Mouse (Mus musculus) c-Kit-negative CD71-positive TER-119-positive erythroid progenitor cells, embryonic 14.5 days (primary cell): ENCODE measurements at regions not wholly inside any gene's neighbourhood (a gene's known extent, or its start where the extent isn't known, plus 50 kb on each side); places are given as distances from the start of the nearest gene placed in this dataset.

Experiments
- DNase-seq: peaks from one replicate; pipeline ENCODE4 v3.0.0-alpha.2; 2013; ENCODE audit warnings: low read depth, low spot score

- no peak for DNase-seq
Observed at GRCm38 (mm10) chr4:137160526-137160925, 111.9 kb upstream of the Zbtb40 start.

- DNase-seq: no peak
Observed at GRCm38 (mm10) chr4:137158201-137158600, 109.6 kb upstream of the Zbtb40 start.

- DNase-seq: no peak
Observed at GRCm38 (mm10) chr4:137156441-137157105, 108.0 kb upstream of the Zbtb40 start.

- DNase-seq: no peak
Observed at GRCm38 (mm10) chr4:137148756-137149155, 100.2 kb upstream of the Zbtb40 start.

- DNase-seq: no peak
Observed at GRCm38 (mm10) chr4:137147795-137148194, 99.2 kb upstream of the Zbtb40 start.

GRCm38 (mm10) chr4:137146326-137146725 lies 97.7 kb upstream of the Zbtb40 start:
- DNase-seq: no peak

GRCm38 (mm10) chr4:137142316-137142715 lies 93.7 kb upstream of the Zbtb40 start:
- DNase-seq: no peak

- DNase-seq: no peak
Observed at GRCm38 (mm10) chr4:137139051-137139705, 90.6 kb upstream of the Zbtb40 start.

GRCm38 (mm10) chr4:137138127-137138526 lies 89.5 kb upstream of the Zbtb40 start:
- DNase-seq: no peak

GRCm38 (mm10) chr4:137136313-137136712 lies 87.7 kb upstream of the Zbtb40 start:
- no peak for DNase-seq

GRCm38 (mm10) chr4:137135792-137136191 lies 87.2 kb upstream of the Zbtb40 start:
- no peak for DNase-seq

GRCm38 (mm10) chr4:137134553-137134952 lies 86.0 kb upstream of the Zbtb40 start:
- DNase-seq: no peak

GRCm38 (mm10) chr4:137133789-137134188 lies 85.2 kb upstream of the Zbtb40 start:
- no peak for DNase-seq

GRCm38 (mm10) chr4:137130619-137131212 lies 82.1 kb upstream of the Zbtb40 start:
- no peak for DNase-seq

GRCm38 (mm10) chr4:137128152-137128551 lies 79.6 kb upstream of the Zbtb40 start:
- no peak for DNase-seq

- no peak for DNase-seq
Observed at GRCm38 (mm10) chr4:137121684-137122083, 73.1 kb upstream of the Zbtb40 start.

GRCm38 (mm10) chr4:137120597-137120996 lies 72.0 kb upstream of the Zbtb40 start:
- no peak for DNase-seq

- no peak for DNase-seq
Observed at GRCm38 (mm10) chr4:137118332-137118715, 69.7 kb upstream of the Zbtb40 start.

GRCm38 (mm10) chr4:137117471-137118331 lies 69.1 kb upstream of the Zbtb40 start:
- peak; percentile 20 for DNase-seq

GRCm38 (mm10) chr4:137115062-137115461 lies 66.5 kb upstream of the Zbtb40 start:
- no peak for DNase-seq

- no peak for DNase-seq
Observed at GRCm38 (mm10) chr4:137110276-137110675, 61.7 kb upstream of the Zbtb40 start.

- no peak for DNase-seq
Observed at GRCm38 (mm10) chr4:137104447-137105044, 55.9 kb upstream of the Zbtb40 start.
